Mouse (Mus musculus): Measurements from ENCODE around the gene Abcb5. TPM values are rescaled to one million over a fixed set of nuclear protein-coding genes. Genes with fewer than 3 reads are reported as not detected.
"Not testable (repeated sequence)": the region's sequence is repeated elsewhere in the genome, so short reads cannot be mapped to it uniquely, and the experiment has no call there.

The Abcb5 gene
- total RNA-seq (2021): not detected in 2 replicates
- long read RNA-seq, partial matches to known transcripts: 0 of 1 reads
- long read RNA-seq, other reads (novel, unspliced or antisense): 0 of 1 reads

DNA sequence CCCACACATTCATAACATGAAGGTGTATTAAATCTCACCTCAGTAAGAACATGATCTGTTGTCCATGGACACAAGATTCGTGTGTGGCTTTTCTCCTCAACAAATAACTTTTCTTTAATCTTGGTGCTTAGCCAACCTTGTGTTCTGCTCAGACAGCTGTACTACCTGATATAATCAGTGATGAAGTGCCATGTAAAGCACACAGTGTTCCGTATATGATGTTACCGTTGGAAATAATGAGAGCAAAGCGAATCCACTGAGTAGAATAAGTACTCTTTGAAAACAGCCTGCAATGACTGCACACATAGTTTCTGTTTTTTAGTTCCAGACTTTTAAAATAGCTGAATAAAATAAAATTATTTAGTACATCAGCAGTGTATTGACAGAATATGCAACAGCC lies at the start of gene Abcb5:
Abcb5 (minus strand) TSS at position 101 of the 400 bp plus-strand sequence.
- DNase-seq: no peak

DNA sequence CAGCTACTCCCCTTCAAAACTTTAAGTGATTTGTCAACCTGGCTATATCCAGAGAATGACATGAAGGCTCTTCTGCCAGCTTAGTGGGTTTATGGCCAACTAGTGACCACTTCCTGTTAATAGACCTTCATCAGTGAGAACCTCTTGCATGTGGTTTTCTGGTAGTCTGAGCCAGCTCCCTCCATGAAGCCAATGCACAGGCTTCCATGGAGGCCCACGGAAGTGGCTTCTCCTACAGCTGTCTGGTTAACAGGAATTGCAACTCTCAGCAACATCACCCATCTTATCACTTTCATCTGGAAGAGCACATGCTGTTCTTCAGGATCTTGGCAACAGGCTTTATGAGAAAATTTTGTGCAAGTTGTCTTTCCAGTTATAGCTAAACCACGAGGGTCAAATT lies 33.0 kb upstream of the Abcb5 start:
- DNase-seq: no peak

DNA sequence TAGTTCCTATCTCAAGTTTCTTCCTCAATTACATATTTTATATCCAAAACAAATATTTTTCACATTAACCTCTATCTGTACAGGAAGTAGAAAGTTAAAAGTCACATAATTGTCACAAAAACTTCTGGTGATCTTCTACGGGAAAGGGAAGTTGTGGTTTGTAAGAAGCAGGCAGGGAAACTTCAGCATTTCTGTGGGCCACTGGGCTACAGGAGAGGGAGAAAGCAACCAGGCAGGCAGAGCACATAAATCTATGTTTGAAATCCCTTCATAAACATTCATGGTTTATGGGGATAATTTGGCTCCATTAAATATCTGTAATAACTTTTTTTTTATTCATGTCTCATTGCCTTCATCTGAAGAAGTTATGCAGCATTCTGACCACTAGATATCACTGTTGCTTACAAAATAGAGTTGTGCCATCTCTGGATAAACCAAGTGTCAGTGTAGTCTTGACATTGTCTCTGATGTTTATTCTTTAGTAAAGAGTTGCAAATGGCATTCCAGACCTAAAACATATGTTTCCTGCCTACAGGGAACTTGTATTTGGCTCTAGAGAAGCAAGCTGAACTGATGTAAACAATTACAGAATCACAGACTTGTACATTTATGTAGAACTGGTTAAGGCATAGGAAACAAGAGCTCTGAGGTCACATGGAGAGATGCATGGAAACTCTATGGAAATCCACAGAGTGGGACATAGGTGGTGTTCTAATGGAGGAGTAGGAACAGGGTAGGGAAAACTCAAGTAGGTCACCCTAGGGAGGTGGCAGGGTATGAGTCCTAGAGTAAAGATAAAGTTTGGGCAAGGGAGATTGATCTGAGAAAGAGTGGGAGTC lies 28.3 kb upstream of the Abcb5 start:
- DNase-seq: no peak

DNA sequence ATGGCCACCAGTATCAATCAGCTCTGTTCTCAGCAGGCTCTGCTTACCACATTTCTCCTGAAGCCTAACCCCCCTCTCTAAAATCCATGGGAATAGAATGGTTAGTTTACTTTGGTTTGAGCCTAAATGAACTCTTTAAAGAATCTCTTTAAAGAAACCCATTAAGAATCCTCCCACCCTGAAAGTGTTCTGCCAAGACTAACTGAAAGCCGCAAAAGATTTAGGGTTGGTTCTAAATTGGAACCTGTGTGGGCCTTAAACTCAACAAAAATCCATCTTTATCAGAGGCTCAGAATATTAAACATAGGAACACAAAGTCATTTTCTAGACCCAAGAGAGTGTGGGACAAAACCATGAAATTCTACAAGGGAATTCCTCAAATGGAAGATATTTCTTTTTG lies 18.6 kb upstream of the Abcb5 start:
- DNase-seq: no peak

DNA sequence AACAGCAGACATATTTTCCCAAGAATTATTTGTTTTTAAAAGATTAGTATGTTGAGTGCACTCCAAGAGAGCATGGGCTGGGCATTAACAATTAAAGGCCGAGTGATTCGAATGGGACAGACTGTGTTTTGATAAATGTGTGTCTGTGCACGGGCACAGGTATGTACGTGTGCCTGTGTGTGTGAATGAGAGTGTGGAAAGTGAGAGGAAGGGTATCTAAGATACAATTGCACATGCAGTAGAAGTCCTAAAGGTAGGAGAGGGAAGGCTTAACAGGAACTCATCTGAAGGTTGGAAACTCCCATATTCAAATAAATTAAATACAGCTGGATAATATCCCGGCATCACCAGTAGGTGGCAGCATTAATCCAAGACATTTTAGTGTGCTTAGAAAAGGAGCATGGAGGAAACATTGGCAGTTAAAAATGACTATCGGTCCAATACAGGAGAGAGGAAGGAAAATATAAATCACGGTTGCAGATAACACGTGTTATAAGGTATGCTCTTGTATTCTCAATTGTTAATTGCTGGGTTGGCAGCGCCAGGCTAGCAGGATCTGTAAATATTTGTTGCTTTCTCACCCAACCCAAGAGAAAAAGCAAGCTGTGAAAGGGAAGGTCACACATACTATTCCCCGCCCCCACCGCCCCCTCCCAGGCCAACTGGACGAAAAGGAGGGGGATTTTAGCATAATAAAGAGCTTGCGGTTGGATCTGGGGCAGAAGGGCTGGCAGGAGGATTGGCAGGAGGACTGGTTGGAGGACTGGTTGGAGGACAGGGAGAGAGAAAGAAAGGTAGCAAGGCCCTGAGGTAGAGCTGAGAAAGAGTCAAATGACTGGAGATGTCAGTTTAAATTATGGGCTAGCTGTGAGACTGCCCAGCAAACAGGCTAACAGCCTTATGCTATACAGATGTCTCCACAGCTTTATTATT lies 35.6 kb downstream of the Abcb5 start:
- peak; percentile 41 for DNase-seq

DNA sequence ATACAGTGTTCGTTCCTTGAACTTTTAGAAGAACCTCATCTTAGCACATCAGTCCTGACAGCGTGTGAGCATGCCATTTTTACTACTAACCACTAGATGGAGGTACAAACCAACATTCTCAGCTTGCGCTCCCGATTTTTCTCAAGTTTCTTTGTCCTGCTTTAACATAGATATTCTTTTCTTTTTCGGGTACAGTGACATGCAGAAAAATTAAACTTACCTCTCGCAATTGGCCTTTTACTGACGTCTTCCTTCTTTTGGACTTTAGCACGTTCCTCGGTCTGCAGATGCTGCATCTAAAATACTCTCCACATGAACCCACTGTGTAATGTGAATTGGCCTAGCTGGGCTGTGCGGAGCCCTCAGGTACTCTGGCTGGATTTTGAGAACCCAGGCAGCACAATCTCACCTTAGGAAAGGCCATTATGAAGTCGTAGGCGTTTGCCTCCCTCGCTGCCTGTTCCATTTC lies 39.4 kb downstream of the Abcb5 start:
- no peak for DNase-seq

DNA sequence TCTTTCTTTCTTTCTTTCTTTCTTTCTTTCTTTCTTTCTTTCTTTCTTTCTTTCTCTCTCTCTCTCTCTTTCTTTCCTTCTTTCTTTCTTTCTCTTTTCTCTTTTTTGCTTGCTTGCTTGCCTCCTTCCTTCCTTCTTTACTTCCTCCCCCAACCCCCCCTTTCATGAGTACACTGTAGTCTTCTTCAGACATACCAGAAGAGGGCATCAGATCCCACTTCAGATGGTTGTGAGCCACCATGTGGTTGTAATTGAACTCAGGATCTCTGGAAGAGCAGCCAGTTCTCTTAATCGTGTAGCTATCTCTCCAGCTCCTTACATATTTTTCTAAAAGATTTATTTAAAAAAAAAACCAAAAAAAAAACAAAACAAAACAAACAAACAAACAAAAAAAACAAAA lies 42.3 kb downstream of the Abcb5 start:
- not testable (repeated sequence) for DNase-seq

DNA sequence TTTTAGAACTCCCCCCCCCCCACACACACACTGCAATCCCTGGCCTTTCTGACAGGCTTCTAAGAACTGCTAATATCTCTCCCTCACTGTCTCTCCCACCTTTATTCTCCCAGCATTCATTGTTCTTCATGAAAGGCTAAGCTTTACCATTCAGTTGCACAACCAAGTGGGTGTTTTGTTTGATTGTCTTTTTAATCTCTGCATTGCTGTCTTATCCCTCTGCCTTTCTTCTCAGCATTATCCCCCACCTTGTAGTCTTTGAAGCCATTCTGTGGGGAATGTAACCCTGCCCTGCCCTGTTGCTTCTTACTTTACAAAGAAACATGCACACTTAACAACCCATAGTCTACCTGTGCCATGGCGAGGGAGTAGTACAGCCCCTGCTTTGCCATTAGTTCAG lies 48.5 kb downstream of the Abcb5 start:
- DNase-seq: no peak

DNA sequence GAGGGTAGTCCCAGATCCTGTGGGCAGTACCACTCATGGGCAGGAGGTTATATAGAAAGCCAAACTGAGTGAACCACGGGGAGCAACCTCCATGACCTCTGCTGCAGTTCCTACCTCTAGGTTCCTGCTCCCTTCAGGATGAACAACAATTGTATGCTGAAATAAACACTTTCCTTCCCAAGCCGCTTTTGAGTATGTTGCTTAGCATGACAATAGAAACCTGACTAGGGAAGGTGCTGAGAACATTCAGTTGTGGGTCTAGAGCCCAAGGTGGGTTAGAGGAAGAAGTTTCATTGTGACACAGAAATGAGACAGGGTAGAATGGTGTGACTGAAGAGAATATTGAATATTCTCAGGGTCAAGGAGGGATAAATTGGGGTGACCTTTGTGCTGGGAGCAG lies 55.9 kb downstream of the Abcb5 start:
- DNase-seq: no peak

DNA sequence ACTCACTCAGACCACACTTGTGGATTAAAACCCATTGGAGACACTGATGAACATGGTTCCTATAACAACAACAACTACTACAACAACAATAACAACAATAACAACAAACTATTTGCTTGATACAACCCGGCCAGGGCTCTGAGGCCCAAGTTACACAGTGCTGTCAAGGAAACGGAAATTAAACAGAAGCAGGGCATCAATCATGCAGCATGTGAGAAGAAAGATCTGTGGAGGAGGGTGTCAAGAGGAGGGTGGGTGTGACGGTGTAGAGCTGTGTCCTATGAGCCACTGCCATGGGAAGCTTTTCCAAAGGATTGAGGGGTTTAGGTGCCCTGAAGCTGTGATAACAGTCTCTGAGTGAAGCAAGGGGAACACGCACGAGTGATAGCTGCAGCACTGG lies 64.0 kb downstream of the Abcb5 start:
- DNase-seq: no peak

DNA sequence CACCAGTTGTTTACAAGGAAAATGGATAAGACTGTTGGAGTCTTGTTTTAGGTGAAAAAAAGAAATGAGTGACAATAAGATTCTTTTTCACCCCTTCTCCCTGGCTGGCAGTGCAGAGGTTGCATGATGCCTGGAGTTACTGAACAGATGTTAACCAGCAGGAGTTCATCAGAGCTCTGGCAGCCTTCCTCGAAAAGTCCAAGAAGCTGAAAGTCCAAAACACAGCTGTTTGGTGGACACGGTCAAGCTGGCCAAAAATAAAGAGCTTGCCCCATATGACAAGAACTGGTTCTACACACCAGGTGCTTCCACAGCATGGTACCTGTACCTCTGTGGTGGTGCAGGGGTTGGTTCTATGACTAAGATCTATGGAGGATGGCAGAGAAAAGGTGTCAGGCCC lies 78.3 kb downstream of the Abcb5 start:
- no peak for DNase-seq

DNA sequence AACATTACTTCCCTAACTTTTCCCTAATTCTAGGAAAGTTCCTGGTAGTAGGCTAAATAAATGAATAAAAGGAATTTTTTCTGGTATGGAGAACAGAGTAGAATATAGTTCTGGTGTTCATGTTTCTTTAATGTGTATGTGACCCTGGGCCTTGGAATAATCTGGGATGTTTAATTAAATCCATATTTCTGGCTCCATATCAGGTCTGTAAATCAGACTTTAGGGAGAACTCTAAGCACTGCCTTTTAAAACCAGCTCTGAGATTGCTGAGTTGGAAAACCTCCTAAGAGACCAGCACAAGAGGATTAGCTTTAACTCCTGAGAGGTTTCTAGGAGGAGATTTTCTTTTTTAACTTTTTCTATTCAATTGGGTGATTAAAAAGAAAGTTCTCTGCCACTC lies 83.4 kb downstream of the Abcb5 start:
- no peak for DNase-seq

DNA sequence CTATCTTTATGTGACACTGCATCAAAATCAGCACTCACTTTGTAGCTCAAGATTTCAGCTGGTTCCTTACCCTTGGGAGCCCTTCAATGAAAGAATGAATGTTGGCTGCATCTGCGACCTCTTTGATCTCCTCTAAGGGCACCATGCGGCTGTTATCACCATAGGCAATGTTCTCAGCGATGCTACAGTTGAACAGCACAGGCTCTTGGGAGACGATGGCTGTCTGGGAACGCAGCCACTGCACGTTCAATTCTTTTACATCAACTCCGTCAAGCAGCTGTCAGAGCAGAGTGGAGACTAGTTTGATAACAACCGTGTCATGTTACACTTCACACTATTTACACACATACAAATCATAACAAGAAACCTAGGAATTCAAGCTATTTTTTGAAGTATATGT lies 93.5 kb downstream of the Abcb5 start:
- DNase-seq: no peak

DNA sequence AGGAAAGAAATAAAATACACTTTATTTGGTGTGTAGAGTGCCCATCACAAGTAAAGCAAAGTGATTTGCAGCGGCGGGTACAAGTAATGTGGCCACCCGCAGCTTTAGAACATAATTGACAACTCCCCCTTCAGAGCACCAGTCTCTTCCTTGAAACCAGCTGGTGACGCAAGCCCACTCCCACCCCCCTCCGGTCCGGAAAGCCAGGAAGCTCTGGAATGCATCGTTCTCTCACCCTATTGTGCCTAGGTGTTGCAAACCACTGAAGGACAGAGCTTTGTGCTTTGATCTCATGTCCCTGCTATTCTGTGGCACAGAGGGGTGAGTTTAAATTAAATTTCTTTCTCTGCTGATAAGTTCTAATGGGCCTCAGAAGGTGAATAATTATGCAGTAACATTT lies 110.1 kb downstream of the Abcb5 start:
- no peak for DNase-seq

DNA sequence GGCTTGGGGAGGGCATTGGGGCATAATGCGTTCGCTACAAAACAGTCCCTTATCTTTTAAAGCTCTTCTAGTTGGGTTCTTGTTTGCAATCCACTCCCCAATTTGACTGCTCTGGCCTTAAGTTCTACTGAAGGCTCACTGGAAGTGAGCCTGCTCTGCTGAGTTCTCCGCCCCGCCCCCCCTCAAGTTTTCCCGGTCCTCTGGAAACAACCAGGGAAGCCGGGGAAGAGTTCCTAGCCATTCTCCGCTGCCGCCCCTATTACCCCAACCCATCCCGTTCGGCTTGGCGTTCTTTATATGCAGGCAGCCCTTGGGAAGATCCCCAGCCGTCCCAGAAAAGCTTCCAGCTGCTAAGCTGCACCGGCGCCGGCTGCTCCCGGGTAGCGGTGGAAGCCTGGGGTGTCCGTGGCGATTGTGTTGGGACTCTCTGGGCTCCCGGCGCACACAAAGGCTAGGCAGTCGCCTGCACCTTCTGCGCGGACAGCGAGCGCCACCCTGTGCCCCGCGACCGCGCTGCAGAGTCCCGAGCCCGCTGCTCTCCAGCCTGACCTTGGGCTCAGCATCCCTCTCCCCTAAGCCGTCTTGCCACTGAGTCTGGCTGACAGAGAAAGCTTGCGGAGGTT lies 111.3 kb downstream of the Abcb5 start:
- peak; percentile 68 for DNase-seq

DNA sequence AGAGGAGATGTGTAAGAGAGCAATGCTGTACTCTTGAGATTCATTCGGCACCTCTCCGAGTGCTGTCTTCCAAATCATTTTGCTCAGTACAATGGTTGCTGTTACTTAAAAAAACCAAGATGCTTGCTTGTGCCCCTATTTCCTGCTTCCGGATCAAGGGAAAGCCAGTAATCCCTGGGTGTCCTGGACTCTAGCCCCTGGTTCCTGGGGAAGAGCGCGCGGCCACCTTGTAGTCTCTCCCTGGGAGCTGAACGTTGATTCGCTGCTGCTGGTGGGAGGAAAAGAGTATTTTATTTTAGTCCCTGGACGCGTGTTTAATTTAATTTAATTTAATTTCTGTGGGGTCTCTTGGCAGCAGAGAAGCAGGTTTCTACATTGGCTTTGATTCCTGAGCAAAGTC lies 111.8 kb downstream of the Abcb5 start:
- DNase-seq: no peak

DNA sequence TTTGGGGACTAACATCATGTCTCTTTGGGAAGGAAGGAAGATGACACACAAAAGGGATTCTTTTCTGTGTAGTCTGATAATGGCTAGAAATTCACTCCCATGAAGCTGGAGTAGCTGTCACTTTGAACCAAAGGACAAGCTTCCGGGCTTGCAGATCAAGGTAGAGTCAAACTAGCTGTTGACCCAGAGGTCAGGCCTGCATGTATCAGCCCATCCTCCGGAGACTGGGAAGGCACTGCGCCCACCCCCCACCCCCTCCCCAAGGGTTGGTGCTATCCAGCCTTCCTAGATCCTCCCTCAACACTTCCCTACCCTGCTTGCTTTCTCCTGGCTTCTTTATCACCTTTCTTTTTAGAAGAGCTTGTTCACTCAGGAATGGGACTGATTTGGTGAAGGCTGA lies 112.9 kb downstream of the Abcb5 start:
- no peak for DNase-seq

DNA sequence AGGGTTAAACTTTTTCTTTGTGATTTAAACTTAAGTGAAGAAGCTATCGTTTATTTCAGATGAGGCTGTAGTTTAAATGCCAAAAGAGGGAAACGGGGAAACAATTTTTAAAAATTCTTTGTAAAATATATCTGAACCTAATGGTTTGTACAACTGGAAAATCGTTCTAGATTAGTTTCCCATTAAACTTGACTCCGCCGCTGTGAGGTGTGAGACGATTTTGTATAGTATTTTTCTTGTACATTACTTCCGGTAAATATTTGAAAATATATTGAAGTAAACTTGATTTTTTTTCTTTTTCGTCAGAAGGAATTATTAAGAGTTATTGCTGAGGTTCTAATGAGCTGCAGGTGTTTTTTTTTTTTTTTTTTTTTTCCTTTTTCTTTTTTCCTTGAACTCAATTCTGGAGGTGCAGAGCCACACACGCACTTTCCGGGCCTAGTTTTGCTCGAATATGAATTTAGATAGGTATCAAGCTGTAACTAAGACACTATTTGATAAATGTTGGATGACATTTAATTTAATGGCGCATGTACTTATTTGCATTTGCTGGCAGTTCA lies 115.3 kb downstream of the Abcb5 start:
- no peak for DNase-seq

DNA sequence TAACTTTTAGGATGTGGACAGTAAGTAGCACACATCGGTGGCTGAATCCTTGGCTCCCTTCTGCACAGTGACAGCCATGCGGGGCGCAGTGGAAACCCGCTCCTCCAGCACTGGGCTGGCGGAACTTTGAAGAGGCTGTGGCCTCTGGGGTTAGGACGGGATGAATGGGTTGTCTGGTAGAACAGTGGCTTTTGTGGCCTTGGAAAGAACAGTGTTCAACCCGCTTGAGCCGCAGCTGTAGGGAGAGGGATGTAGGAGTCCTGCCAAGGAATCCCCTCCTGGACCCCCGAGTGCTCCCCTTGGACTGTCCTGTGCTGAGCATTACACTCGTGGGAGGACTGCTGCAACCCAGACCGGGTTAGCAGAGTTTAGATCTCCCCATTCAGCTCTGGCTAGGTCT lies 116.2 kb downstream of the Abcb5 start:
- DNase-seq: no peak

DNA sequence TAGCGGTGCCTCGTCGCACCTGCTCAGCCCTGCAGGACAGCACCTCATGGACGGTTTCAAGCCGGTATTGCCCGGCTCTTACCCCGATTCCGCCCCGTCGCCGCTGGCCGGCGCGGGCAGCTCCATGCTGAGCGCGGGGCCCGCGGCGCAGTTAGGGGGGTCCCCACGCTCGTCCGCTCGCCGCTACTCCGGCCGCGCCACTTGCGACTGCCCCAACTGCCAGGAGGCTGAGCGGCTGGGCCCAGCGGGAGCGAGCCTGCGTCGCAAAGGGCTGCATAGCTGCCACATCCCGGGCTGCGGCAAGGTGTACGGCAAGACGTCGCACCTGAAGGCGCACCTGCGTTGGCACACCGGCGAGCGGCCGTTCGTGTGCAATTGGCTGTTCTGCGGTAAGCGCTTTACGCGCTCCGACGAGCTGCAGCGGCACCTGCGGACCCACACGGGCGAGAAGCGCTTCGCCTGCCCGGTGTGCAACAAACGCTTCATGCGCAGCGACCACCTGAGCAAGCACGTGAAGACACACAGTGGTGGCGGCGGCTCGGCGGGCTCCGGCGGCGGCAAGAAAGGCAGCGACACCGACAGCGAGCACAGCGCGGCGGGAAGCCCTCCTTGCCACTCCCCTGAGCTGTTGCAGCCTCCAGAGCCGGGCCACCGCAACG lies 116.9 kb downstream of the Abcb5 start:
- no peak for DNase-seq

DNA sequence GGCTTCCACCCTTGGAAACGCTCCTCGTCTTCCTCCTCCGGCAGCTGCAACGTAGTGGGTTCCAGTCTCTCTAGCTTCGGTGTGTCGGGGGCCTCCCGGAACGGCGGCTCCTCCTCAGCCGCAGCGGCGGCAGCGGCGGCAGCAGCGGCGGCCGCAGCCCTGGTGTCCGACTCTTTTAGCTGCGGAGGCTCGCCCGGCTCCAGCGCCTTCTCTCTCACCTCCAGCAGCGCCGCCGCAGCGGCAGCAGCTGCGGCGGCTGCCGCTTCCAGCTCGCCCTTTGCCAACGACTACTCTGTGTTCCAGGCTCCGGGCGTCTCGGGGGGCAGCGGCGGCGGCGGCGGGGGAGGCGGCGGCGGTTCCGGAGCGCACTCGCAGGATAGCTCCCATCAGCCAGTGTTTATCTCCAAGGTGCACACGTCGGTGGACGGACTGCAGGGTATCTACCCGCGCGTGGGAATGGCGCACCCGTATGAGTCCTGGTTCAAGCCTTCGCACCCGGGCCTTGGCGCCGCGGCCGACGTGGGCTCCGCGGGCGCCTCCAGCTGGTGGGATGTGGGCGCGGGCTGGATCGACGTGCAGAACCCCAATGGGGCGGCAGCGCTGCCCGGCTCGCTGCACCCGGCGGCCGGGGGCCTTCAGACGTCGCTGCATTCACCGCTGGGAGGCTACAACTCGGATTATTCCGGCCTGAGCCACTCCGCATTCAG lies 117.6 kb downstream of the Abcb5 start:
- DNase-seq: peak; percentile 9

All from adrenal gland, postnatal 25 days (tissue).